Mouse (Mus musculus) embryo, embryonic 10.5 days (tissue): ENCODE measurements around the gene Kifc5b.
"Not testable (repeated sequence)": the region's sequence is repeated elsewhere in the genome, so short reads cannot be mapped to it uniquely, and the experiment has no call there.

ENCODE experiments used
- DNase-seq: peaks from one replicate; pipeline ENCODE4 v3.0.0-alpha.2; 2015; ENCODE audit warnings: low spot score

Kifc5b gene

GRCm38 (mm10) chr17:26916711-26917482 lies at the start of gene Kifc5b:
Gene Kifc5b (plus strand): TSS chr17:26917091.
- peak; percentile 100 for DNase-seq

GRCm38 (mm10) chr17:26868756-26869155 lies 48.1 kb upstream of the Kifc5b start:
- no peak for DNase-seq

GRCm38 (mm10) chr17:26872870-26873269 lies 44.0 kb upstream of the Kifc5b start:
- no peak for DNase-seq

- DNase-seq: no peak
These were observed 43.4 kb upstream of the Kifc5b start for GRCm38 (mm10) chr17:26873502-26873901.

DNA sequence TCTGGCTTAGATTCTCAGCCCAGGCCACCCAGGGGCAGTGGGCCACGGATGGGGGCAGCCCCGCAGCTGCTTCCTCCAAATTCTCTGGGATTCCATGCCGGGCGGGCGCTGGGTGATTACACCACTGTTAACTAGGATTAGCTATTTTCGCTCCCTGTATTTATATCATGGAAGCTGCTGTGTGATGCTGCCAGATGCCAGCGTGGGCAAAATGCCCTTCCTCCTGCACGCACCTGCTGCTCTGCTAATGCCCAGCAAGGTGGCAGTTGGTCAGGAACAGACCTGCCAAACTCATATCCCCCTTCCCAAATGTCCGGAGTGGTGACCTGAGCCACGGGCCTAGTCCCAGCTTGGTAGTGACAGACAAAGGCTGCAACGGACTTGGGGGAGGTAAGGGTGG lies 42.3 kb upstream of the Kifc5b start:
- no peak for DNase-seq

- DNase-seq: no peak
These were observed 39.0 kb upstream of the Kifc5b start for GRCm38 (mm10) chr17:26877927-26878326.

DNA sequence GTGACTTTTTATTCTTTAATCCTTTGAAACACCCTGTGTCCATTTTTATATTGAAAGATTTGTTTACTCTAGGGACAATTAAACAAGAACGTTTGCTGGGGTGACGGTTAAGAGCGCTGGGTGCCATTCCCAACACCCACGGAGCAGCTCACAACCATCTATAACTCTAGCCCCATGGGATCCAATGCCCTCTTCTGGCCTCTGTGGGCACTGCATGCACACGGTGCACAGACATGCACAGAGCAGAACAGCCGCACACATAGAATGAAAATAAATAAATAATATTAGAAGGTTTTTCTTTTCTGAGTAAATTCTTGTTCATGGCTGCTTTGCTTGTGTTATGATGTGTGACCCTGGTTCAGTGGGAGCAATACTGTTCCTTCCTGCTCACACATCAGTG lies 37.7 kb upstream of the Kifc5b start:
- DNase-seq: no peak

GRCm38 (mm10) chr17:26882706-26883105 lies 34.2 kb upstream of the Kifc5b start:
- DNase-seq: no peak

GRCm38 (mm10) chr17:26883585-26883984 lies 33.3 kb upstream of the Kifc5b start:
- DNase-seq: no peak

GRCm38 (mm10) chr17:26884995-26885926 lies 31.6 kb upstream of the Kifc5b start:
- DNase-seq: peak; percentile 89

DNA sequence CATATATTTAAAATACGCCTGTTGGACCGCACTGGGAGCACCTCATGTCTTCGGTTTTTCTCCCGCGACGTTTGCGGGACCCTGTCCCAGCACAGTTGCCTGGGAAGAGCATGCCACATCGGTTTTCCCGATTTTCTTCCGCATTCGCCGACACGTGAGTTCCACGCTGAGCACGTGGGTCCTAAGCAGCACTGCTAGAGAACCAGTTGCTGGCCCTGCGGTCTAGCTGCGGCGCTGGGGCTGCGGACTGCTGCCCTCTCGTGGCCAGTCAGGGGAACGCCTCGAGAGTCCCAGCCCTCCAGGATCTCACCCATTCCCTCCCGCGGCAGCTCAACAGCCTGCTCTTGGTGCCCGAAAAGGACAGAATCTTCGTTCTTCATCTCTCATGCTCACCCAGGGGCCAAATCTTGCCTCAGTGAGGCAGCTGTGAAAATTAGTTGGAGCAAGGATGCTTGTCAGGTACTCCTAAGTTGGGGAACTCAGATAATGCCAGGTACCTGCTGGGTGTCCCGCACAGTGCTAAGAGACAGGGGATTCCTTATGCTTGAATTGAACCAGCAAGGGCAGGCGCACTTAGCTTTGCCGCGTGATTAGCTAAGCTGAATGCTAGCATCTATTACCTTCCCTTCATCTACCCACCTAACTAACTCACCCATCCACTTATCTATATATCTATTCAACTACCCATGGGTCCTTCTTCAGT lies 30.7 kb upstream of the Kifc5b start:
- peak; percentile 88 for DNase-seq

DNA sequence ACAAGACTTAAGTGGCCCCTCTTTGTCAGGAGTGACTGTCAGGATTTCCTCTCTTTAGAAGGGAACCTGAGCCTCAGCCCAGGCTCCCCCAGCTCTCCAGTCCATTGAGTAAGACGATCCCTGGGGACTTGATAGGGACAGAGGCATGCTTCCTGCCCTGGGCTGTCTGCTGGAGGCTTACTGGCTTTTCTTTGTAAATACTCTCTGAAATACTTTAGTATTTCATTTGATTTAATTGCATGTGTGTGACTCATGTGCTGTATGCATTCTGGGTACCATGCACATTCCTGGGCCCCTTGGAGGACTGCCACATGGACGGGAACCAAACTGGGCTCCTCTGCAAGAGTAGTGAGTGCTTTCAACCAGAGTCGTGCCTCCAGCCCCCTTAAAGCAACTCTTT lies 29.0 kb upstream of the Kifc5b start:
- DNase-seq: no peak

- DNase-seq: no peak
These were observed 24.1 kb upstream of the Kifc5b start for GRCm38 (mm10) chr17:26892635-26893375.

- no peak for DNase-seq
These were observed 23.4 kb upstream of the Kifc5b start for GRCm38 (mm10) chr17:26893492-26893891.

DNA sequence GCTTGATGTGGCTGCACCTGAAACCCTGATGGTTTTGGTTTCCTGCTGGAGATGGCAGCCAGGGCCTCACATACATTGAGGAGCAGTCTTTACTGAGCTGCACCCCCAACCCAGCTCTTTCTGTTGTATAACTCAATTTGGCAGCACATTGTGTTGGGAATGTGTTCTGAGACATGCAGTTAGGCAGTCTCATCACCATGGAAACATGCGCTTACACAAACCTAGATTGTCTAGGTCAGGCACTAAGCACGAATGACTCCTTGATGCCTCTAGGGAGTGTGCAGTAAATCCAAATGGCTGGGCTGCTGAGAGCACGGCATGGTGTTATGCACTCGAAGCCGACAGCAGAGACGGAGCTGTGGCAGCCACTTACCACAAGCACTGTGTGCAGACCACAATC lies 22.5 kb upstream of the Kifc5b start:
- no peak for DNase-seq

DNA sequence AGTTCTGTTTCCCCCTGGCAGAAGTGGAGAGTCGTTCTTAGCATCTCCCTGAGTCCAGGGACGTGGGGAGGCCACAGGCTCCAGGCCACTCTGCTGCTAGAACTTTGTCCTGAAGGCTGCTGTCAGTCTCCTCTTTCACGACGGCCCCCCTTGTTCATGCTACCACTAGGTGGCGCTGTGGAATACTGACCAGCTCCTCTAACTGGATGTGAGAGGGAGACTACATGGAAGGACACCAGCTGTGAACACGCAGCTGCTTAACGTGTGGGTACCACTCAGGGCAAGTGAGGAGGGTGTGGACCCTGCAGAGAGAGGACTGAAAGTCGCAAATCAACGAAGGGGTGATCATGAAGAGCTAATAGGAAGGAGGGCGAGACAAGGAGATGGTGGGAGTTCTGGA lies 21.3 kb upstream of the Kifc5b start:
- peak; percentile 86 for DNase-seq

GRCm38 (mm10) chr17:26900916-26901315 lies 16.0 kb upstream of the Kifc5b start:
- no peak for DNase-seq

DNA sequence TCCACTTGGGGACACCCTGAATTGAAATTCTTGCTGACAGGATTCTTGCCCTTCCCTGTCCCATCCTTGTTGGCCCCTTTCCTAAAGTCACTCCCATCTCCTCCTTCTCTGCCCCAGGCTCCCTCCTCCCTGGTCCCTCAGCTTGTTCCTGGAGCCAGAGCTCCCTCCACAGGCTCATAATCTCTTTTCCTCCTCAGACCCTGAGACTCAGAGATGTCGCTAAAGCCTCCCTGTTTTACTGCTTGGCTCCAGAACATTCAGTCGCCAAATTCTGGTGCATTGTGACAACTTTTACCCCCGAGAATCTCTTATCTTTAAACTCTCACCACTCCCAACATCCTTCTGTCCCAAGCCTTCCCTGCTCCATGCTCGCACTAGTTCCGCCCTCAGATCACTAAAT lies 12.6 kb upstream of the Kifc5b start:
- no peak for DNase-seq

DNA sequence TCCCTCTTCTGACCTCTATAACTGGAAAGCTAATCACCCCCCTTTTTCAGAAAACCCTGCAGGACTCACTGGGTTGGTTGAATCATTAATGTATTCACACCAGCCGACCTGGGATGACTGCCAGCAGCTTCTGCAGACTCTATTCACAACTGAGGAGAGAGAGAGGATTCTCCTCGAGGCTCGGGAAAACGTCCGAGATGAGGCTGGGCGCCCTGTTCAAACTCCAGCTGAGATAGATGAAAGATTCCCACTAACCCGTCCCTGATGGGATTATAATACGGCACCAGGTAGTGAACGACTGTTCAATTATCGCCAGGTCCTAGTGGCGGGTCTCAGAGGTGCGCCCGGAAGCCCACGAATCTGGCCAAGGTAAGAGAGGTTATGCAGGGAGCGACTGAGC lies 9.4 kb upstream of the Kifc5b start:
- not testable (repeated sequence) for DNase-seq

DNA sequence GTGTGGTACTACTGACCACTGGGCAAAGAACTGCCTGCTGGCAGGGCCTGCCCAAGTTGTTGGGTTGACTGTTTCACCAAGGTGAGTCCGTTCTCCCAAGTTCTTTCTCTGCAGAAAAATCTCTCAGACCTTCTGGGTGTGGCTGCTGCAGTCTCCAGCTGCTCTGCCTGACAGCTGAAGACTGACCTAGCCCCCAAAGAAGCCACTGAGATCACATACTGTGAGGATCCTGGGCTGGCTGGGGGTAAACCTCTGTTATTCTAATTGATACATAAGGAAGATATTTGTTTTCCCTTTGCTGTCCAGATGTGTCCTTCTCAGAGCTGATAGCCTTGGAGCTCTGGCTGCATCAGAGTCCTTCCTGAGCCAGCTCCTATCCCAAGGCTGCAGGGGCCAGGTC lies 1.6 kb upstream of the Kifc5b start:
- no peak for DNase-seq

- DNase-seq: peak; percentile 21
These were observed 669 bp downstream of the Kifc5b start for GRCm38 (mm10) chr17:26917560-26917959.

- DNase-seq: no peak
These were observed 1.5 kb downstream of the Kifc5b start for GRCm38 (mm10) chr17:26918343-26918742.
